Comparison of ENCODE assay signal across 41 mouse cellular contexts in the genomic region with DNA sequence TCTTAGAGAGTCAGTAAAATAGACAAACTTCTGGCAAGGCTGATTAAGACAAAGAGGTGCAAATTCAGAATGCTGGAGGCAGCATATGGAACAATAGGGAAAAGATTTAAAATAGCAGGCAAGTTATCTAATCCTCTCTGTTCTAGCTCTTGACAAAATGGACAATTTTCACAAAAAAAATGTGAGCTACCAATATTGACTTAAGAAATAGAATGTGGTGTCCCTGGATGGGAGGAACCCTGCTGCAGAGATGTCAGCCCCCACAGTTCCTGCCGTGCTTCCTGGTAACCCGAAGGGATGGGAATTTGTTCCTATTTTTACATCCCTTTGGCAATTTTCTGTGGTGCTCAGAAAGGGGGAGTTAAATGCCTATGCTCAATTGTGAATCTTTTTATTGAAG. TPM values are rescaled to one million over a fixed set of nuclear protein-coding genes. Genes with fewer than 3 reads are reported as not detected.
DNase-seq lines count a peak whose midpoint lies in the region; ATAC-seq and TF ChIP-seq lines count a peak whose summit lies in the region.
"Had no signal": no experiment of that assay in that cellular context is flagged by ENCODE, and none has a peak within 500 bp of the region (broad histone marks: within the 10 kb centered on the region; RNA-seq: fewer than 3 reads in every experiment).

No protein-coding gene starts in this region.

- no peak for TF ChIP-seq CTCF in cortical plate, adult 2 months (IDR thresholded peaks at IDR 0.05; ENCODE audit: extremely low read depth, insufficient read depth, low read length)

- peak overlapping the region; percentile 61 for H3K27ac ChIP-seq in cortical plate, adult 2 months (ENCODE audit: insufficient read depth, low read length)
- H3K27ac ChIP-seq: heart, embryonic 10.5 days; heart, embryonic 15.5 days; kidney, postnatal 0 days; limb, embryonic 13.5 days; lung, embryonic 15.5 days had no signal

- intact Hi-C loops in left cerebral cortex, postnatal 14 days (cut with DNase I) = no loop called here

- DNase-seq in frontal cortex, postnatal 10 days (ENCODE audit: low spot score in 2 of 2) = no peak
- peak; percentile 54 to 71 for DNase-seq in left cerebral cortex, postnatal 14 days (ENCODE audit: low spot score in 2 of 2)
- no peak for DNase-seq in left cerebral cortex, adult 9 months (ENCODE audit: low spot score in 2 of 2)
- DNase-seq in brain, adult 2 months (ENCODE audit: low read depth, low spot score) = peak; percentile 89
- DNase-seq: adrenal gland, postnatal 10 days; B cell, adult 2 months; cerebellum, adult 11-12 months; cerebellum, postnatal 10 days; gastrocnemius, postnatal 14 days; heart, adult 11 months; kidney, adult 8-10 months; kidney, postnatal 4 days; thymus, postnatal 4 days had no signal

- peaks cover 14% of the 10 kb centered on the region for H3K4me1 ChIP-seq in cortical plate, adult 2 months (ENCODE audit: control insufficient read depth, insufficient read depth, low read length)
- H3K4me1 ChIP-seq: heart, embryonic 10.5 days; heart, embryonic 15.5 days; lung, embryonic 15.5 days had no signal

- TF ChIP-seq POLR2A in cortical plate, adult 2 months (IDR thresholded peaks at IDR 0.05; ENCODE audit: extremely low read depth, insufficient read depth, low read length) = no peak

- no peak overlapping the region for H3K4me3 ChIP-seq in cortical plate, adult 2 months (ENCODE audit: insufficient read depth, low read length)
- H3K4me3 ChIP-seq: erythroblast, embryonic 14.5 days; heart, embryonic 10.5 days; heart, embryonic 15.5 days; limb, embryonic 13.5 days; lung, embryonic 15.5 days; myocyte had no signal

- peak; percentile 48 for ATAC-seq in frontal cortex, adult (ENCODE audit: low TSS enrichment)
- ATAC-seq in CD4-positive, CD25-positive, alpha-beta regulatory T cell, adult 4 months = no peak
- ATAC-seq: activated CD4-positive, CD25-positive, alpha-beta regulatory T cell, adult 4 months; forebrain, embryonic 14.5 days; intestine, embryonic 16.5 days had no signal

RNA-seq across cellular contexts. Expression of a gene that starts 10.4 kb away (rescaled TPM):
- total RNA-seq in left cerebral cortex, postnatal 14 days (2021) = 100 to 1,000 TPM; 225 to 236 TPM
- 121 and 124 TPM in 2 replicates for polyA plus RNA-seq in cortical plate, adult 2 months (2012; rRNA removed)
- not detected for polyA plus RNA-seq in CD4-positive, CD25-positive, alpha-beta regulatory T cell, adult 4 months (2017; shearing (Covaris generic))
- total RNA-seq: CH12.LX had no signal
- polyA plus RNA-seq: activated CD4-positive, CD25-positive, alpha-beta regulatory T cell, adult 4 months had no signal

RNA-seq across cellular contexts. Expression of a gene that starts 22.9 kb away (rescaled TPM):
- not detected for total RNA-seq in left cerebral cortex, postnatal 14 days (2021)
- polyA plus RNA-seq in cortical plate, adult 2 months (2012; rRNA removed) = 0.35 TPM in 1 of 2 replicates, not detected in the other
- polyA plus RNA-seq in CD4-positive, CD25-positive, alpha-beta regulatory T cell, adult 4 months (2017; shearing (Covaris generic)) = not detected
- total RNA-seq: adrenal gland, postnatal 10 days; CH12.LX; common myeloid progenitor, adult 5-6 weeks; ES-E14; gastrocnemius, postnatal 14 days; heart, postnatal 25 days; layer of hippocampus, postnatal 10 days; left cerebral cortex, postnatal 36 days; megakaryocyte progenitor cell, adult 5-6 weeks; midbrain, postnatal 0 days had no signal
- polyA plus RNA-seq: activated CD4-positive, CD25-positive, alpha-beta regulatory T cell, adult 4 months; embryonic facial prominence, embryonic 14.5 days; erythroblast, embryonic 14.5 days; forebrain, embryonic 14.5 days; heart, embryonic 10.5 days; heart, embryonic 15.5 days; hindbrain, embryonic 11.5 days; intestine, embryonic 16.5 days; kidney, postnatal 0 days; limb, embryonic 13.5 days; liver, embryonic 11.5 days; liver, embryonic 16.5 days; lung, embryonic 15.5 days; midbrain, embryonic 11.5 days; midbrain, postnatal 0 days; myocyte; neural tube, embryonic 14.5 days; thymus, postnatal 0 days had no signal

Comparison
In these comparisons a context has a peak if more than half of its experiments do, and no peak if none do; other contexts are left out.
1. DNase-seq: peak in left cerebral cortex, postnatal 14 days (2 of 2) and brain, adult 2 months (single experiment); none in frontal cortex, postnatal 10 days (0 of 2) and left cerebral cortex, adult 9 months (0 of 2).
2. RNA of a gene that starts 10.4 kb away (polyA plus RNA-seq): 121 to 124 TPM in cortical plate, adult 2 months; not detected in CD4-positive, CD25-positive, alpha-beta regulatory T cell, adult 4 months; every median in the first group is over 100 times any median in the second.